Mouse (Mus musculus): Measurements from ENCODE around the gene Ncbp3. TPM values are rescaled to one million over a fixed set of nuclear protein-coding genes. Genes with fewer than 3 reads are reported as not detected.

Gene Ncbp3
- polyA plus RNA-seq, 1 experiment from 2014 or later: 11.5 TPM

- Histone ChIP-seq H3K9me3 (replicated peaks; ENCODE audit: control insufficient read depth, low read length) (no peaks in the 10 kb centered on the region), H3K36me3 (ENCODE audit: control insufficient read depth, insufficient read depth) (peaks cover 64% of the 10 kb centered on the region), H3K4me1 (ENCODE audit: control insufficient read depth, insufficient read depth, low read length) (no peaks in the 10 kb centered on the region), H3K4me2 (ENCODE audit: low read depth, low read length) (no peak overlapping the region), H3K9ac (ENCODE audit: low read length) (no peak overlapping the region), H3K27ac (ENCODE audit: low read length) (no peak overlapping the region), H3K27me3 (ENCODE audit: control insufficient read depth, insufficient read depth, low read length) (no peaks in the 10 kb centered on the region), H3K4me3 (ENCODE audit: low read length) (no peak overlapping the region)
- ATAC-seq (replicated peaks; ENCODE audit: extremely low read depth, insufficient read depth, low FRiP score): no peak
- WGBS: 87% methylated on average over 4 of the region's 4 CpGs
These were observed 28.7 kb downstream of the Ncbp3 start for GRCm38 (mm10) chr11:73076295-73076694.

DNA sequence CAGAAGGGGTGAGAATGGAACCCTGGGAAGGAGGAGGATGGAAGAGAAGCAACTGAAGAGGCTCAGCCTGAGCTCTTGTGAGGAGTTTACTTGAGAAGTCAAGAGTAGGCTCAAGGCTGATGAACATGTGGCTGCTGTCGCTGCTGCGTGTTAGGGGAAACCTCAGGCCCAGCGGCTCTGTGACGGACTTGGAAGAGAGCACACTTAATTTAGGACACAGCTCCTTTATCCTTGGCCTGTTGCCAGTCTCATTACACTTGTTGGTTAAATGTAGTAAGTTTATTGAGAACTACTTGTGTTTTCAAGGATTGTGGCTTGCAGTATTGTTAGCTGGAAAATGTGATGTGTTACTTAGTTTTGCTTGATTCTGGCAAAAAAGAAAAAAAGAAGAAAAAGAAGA is 29.1 kb downstream of the Ncbp3 start:
- H3K9ac ChIP-seq (ENCODE audit: low read length): no peak overlapping the region
- no peaks in the 10 kb centered on the region for H3K9me3 ChIP-seq (replicated peaks; ENCODE audit: control insufficient read depth, low read length)
- no peak overlapping the region for H3K4me3 ChIP-seq (ENCODE audit: low read length)
- H3K4me2 ChIP-seq (ENCODE audit: low read depth, low read length): no peak overlapping the region
- no peak for ATAC-seq (replicated peaks; ENCODE audit: extremely low read depth, insufficient read depth, low FRiP score)
- H3K36me3 ChIP-seq (ENCODE audit: control insufficient read depth, insufficient read depth): peaks cover 65% of the 10 kb centered on the region
- WGBS: 52% methylated on average over 4 of the region's 4 CpGs
- H3K27ac ChIP-seq (ENCODE audit: low read length): no peak overlapping the region
- no peaks in the 10 kb centered on the region for H3K4me1 ChIP-seq (ENCODE audit: control insufficient read depth, insufficient read depth, low read length)
- no peaks in the 10 kb centered on the region for H3K27me3 ChIP-seq (ENCODE audit: control insufficient read depth, insufficient read depth, low read length)

- no peak for ATAC-seq (replicated peaks; ENCODE audit: extremely low read depth, insufficient read depth, low FRiP score)
- Histone ChIP-seq H3K9me3 (replicated peaks; ENCODE audit: control insufficient read depth, low read length) (no peaks in the 10 kb centered on the region), H3K27me3 (ENCODE audit: control insufficient read depth, insufficient read depth, low read length) (no peaks in the 10 kb centered on the region), H3K36me3 (ENCODE audit: control insufficient read depth, insufficient read depth) (peaks cover 70% of the 10 kb centered on the region), H3K4me2 (ENCODE audit: low read depth, low read length) (no peak overlapping the region), H3K4me3 (ENCODE audit: low read length) (no peak overlapping the region), H3K9ac (ENCODE audit: low read length) (no peak overlapping the region), H3K27ac (ENCODE audit: low read length) (no peak overlapping the region), H3K4me1 (ENCODE audit: control insufficient read depth, insufficient read depth, low read length) (no peaks in the 10 kb centered on the region)
- WGBS: 89% methylated on average over 6 of the region's 6 CpGs
These were observed 29.7 kb downstream of the Ncbp3 start for GRCm38 (mm10) chr11:73077211-73077720.

GRCm38 (mm10) chr11:73078615-73079014 is 31.0 kb downstream of the Ncbp3 start:
- H3K9me3 ChIP-seq (replicated peaks; ENCODE audit: control insufficient read depth, low read length): no peaks in the 10 kb centered on the region
- no peak overlapping the region for H3K9ac ChIP-seq (ENCODE audit: low read length)
- H3K27me3 ChIP-seq (ENCODE audit: control insufficient read depth, insufficient read depth, low read length): no peaks in the 10 kb centered on the region
- ATAC-seq (replicated peaks; ENCODE audit: extremely low read depth, insufficient read depth, low FRiP score): no peak
- H3K27ac ChIP-seq (ENCODE audit: low read length): no peak overlapping the region
- peaks cover 65% of the 10 kb centered on the region for H3K36me3 ChIP-seq (ENCODE audit: control insufficient read depth, insufficient read depth)
- H3K4me2 ChIP-seq (ENCODE audit: low read depth, low read length): no peak overlapping the region
- WGBS: 93% methylated on average over 8 of the region's 8 CpGs
- no peak overlapping the region for H3K4me3 ChIP-seq (ENCODE audit: low read length)
- H3K4me1 ChIP-seq (ENCODE audit: control insufficient read depth, insufficient read depth, low read length): no peaks in the 10 kb centered on the region

- no peak for ATAC-seq (replicated peaks; ENCODE audit: extremely low read depth, insufficient read depth, low FRiP score)
- peaks cover 8% of the 10 kb centered on the region for H3K4me1 ChIP-seq (ENCODE audit: control insufficient read depth, insufficient read depth, low read length)
- H3K36me3 ChIP-seq (ENCODE audit: control insufficient read depth, insufficient read depth): peaks cover 53% of the 10 kb centered on the region
- no peak overlapping the region for H3K4me2 ChIP-seq (ENCODE audit: low read depth, low read length)
- no peaks in the 10 kb centered on the region for H3K27me3 ChIP-seq (ENCODE audit: control insufficient read depth, insufficient read depth, low read length)
- H3K9me3 ChIP-seq (replicated peaks; ENCODE audit: control insufficient read depth, low read length): no peaks in the 10 kb centered on the region
- no peak overlapping the region for H3K4me3 ChIP-seq (ENCODE audit: low read length)
- H3K27ac ChIP-seq (ENCODE audit: low read length): no peak overlapping the region
- WGBS: 79% methylated on average over 3 of the region's 3 CpGs
- H3K9ac ChIP-seq (ENCODE audit: low read length): no peak overlapping the region
These were observed 32.7 kb downstream of the Ncbp3 start for GRCm38 (mm10) chr11:73080306-73080705.

DNA sequence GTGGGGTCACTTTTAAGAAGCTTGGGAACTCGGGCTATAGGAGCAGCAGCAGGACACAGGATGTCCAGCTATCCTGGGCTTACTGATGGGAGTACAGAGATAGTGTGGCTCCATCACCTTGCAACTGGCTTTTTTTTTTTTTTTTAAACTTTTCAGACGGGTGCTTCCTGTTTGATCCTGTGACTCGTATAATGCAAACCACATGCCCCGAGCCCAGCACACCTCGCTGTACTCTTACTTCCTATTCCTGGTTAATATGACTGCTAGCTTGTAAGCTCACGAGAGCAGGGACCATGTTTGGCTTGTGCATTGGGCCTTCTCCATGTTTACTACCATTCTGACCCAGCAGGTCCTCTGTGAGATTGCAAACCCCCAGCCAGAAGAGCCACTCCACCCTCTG is 36.7 kb downstream of the Ncbp3 start:
- Histone ChIP-seq H3K4me2 (ENCODE audit: low read depth, low read length) (no peak overlapping the region), H3K4me3 (ENCODE audit: low read length) (no peak overlapping the region), H3K9ac (ENCODE audit: low read length) (no peak overlapping the region), H3K27ac (ENCODE audit: low read length) (peak overlapping the region; percentile 47), H3K36me3 (ENCODE audit: control insufficient read depth, insufficient read depth) (peaks cover 27% of the 10 kb centered on the region), H3K27me3 (ENCODE audit: control insufficient read depth, insufficient read depth, low read length) (no peaks in the 10 kb centered on the region), H3K9me3 (replicated peaks; ENCODE audit: control insufficient read depth, low read length) (no peaks in the 10 kb centered on the region), H3K4me1 (ENCODE audit: control insufficient read depth, insufficient read depth, low read length) (peaks cover 23% of the 10 kb centered on the region)
- 63% methylated on average over 6 of the region's 6 CpGs for WGBS
- no peak for ATAC-seq (replicated peaks; ENCODE audit: extremely low read depth, insufficient read depth, low FRiP score)

- no peak overlapping the region for H3K4me3 ChIP-seq (ENCODE audit: low read length)
- no peaks in the 10 kb centered on the region for H3K9me3 ChIP-seq (replicated peaks; ENCODE audit: control insufficient read depth, low read length)
- no peak overlapping the region for H3K9ac ChIP-seq (ENCODE audit: low read length)
- H3K4me2 ChIP-seq (ENCODE audit: low read depth, low read length): no peak overlapping the region
- H3K27ac ChIP-seq (ENCODE audit: low read length): peak overlapping the region; percentile 47
- H3K4me1 ChIP-seq (ENCODE audit: control insufficient read depth, insufficient read depth, low read length): peaks cover 23% of the 10 kb centered on the region
- no peaks in the 10 kb centered on the region for H3K27me3 ChIP-seq (ENCODE audit: control insufficient read depth, insufficient read depth, low read length)
- H3K36me3 ChIP-seq (ENCODE audit: control insufficient read depth, insufficient read depth): peaks cover 23% of the 10 kb centered on the region
- 66% methylated on average over 10 of the region's 10 CpGs for WGBS
- ATAC-seq (replicated peaks; ENCODE audit: extremely low read depth, insufficient read depth, low FRiP score): no peak
These were observed 37.2 kb downstream of the Ncbp3 start for GRCm38 (mm10) chr11:73084804-73085231.

GRCm38 (mm10) chr11:73085391-73085790 is 37.8 kb downstream of the Ncbp3 start:
- Histone ChIP-seq H3K36me3 (ENCODE audit: control insufficient read depth, insufficient read depth) (peaks cover 21% of the 10 kb centered on the region), H3K27ac (ENCODE audit: low read length) (peak overlapping the region; percentile 39; the same call in 1 of the 2 replicates), H3K9me3 (replicated peaks; ENCODE audit: control insufficient read depth, low read length) (no peaks in the 10 kb centered on the region), H3K4me2 (ENCODE audit: low read depth, low read length) (no peak overlapping the region), H3K27me3 (ENCODE audit: control insufficient read depth, insufficient read depth, low read length) (no peaks in the 10 kb centered on the region), H3K9ac (ENCODE audit: low read length) (no peak overlapping the region), H3K4me1 (ENCODE audit: control insufficient read depth, insufficient read depth, low read length) (peaks cover 23% of the 10 kb centered on the region), H3K4me3 (ENCODE audit: low read length) (no peak overlapping the region)
- ATAC-seq (replicated peaks; ENCODE audit: extremely low read depth, insufficient read depth, low FRiP score): 0 out of 2 replicates have a peak, but pooled peaks have one; percentile 12
- 43% methylated on average over 7 of the region's 7 CpGs for WGBS

GRCm38 (mm10) chr11:73087700-73088480 is 40.3 kb downstream of the Ncbp3 start:
- Histone ChIP-seq H3K27ac (ENCODE audit: low read length) (no peak overlapping the region), H3K9ac (ENCODE audit: low read length) (no peak overlapping the region), H3K4me3 (ENCODE audit: low read length) (no peak overlapping the region), H3K36me3 (ENCODE audit: control insufficient read depth, insufficient read depth) (peaks cover 3% of the 10 kb centered on the region; the same call in 1 of the 2 replicates), H3K27me3 (ENCODE audit: control insufficient read depth, insufficient read depth, low read length) (no peaks in the 10 kb centered on the region), H3K9me3 (replicated peaks; ENCODE audit: control insufficient read depth, low read length) (no peaks in the 10 kb centered on the region), H3K4me1 (ENCODE audit: control insufficient read depth, insufficient read depth, low read length) (peaks cover 23% of the 10 kb centered on the region), H3K4me2 (ENCODE audit: low read depth, low read length) (no peak overlapping the region)
- WGBS: 44% methylated on average over 6 of the region's 6 CpGs
- ATAC-seq (replicated peaks; ENCODE audit: extremely low read depth, insufficient read depth, low FRiP score): no peak

All from heart, embryonic 16.5 days (tissue).